Mouse (Mus musculus) limb, embryonic 15.5 days (tissue): Measurements from ENCODE around the gene Tfip11. TPM values are rescaled to one million over a fixed set of nuclear protein-coding genes. Genes with fewer than 3 reads are reported as not detected.
"Not testable (repeated sequence)": the region's sequence is repeated elsewhere in the genome, so short reads cannot be mapped to it uniquely, and the experiment has no call there.

Experiments used
- ATAC-seq: fragments of 200-750 bp; cut with Nextera tagmentation; 2 replicates; pipeline ENCODE4 v1.8.0; 2017; ENCODE audit warnings: low read depth, moderate TSS enrichment; ENCODE audit not compliant: insufficient number of reproducible peaks, low FRiP score, low TSS enrichment
- H3K27ac ChIP-seq: fragments of 300-500 bp; sonication (generic); 2 replicates; pipeline ENCODE4 v1.5.1; 2015; ENCODE audit warnings: moderate library complexity, mild to moderate bottlenecking, inconsistent platforms
- H3K27me3 ChIP-seq: fragments of 300-500 bp; sonication (generic); 2 replicates; pipeline ENCODE4 v1.6.1; 2015; ENCODE audit warnings: inconsistent platforms
- H3K36me3 ChIP-seq: fragments of 300-500 bp; sonication (generic); 2 replicates; pipeline ENCODE4 v1.6.1; 2015; ENCODE audit warnings: inconsistent platforms
- H3K4me1 ChIP-seq: fragments of 300-500 bp; sonication (generic); 2 replicates; pipeline ENCODE4 v1.6.1; 2015; ENCODE audit warnings: inconsistent platforms
- H3K4me2 ChIP-seq: fragments of 300-500 bp; sonication (generic); 2 replicates; pipeline ENCODE4 v1.6.1; 2015; ENCODE audit warnings: mild to moderate bottlenecking, inconsistent platforms
- H3K4me3 ChIP-seq: fragments of 300-500 bp; sonication (generic); 2 replicates; pipeline ENCODE4 v1.5.1; 2015; ENCODE audit warnings: mild to moderate bottlenecking, inconsistent platforms
- H3K9ac ChIP-seq: fragments of 300-500 bp; sonication (generic); 2 replicates; pipeline ENCODE4 v1.6.1; 2015; ENCODE audit warnings: inconsistent platforms
- H3K9me3 ChIP-seq: fragments of 300-500 bp; sonication (generic); 2 replicates; pipeline ENCODE4 v1.6.1; 2016; ENCODE audit warnings: inconsistent platforms
- WGBS: fragments of 180-500 bp; shearing (Covaris S2); methylation state at CpG from one replicate; pipeline ENCODE4 v1.1.7; 2015; 5-methylcytosine and 5-hydroxymethylcytosine counted together
- polyA plus RNA-seq: library from polyadenylated mRNA; unstranded; fragments of >200 nt; fragmentation: Nextera tagmentation; extraction: Ambion mirVana; gene quantifications from 2 replicates; pipeline ENCODE4 v1.2.1, GENCODE M21; 2015

Tfip11 gene
- polyA plus RNA-seq, 1 experiment from 2014 or later = 28.7 TPM

GRCm38 (mm10) chr5:112305842-112306241 is 20.3 kb upstream of the Tfip11 start:
- H3K27me3 ChIP-seq = no peaks in the 10 kb centered on the region
- no peaks in the 10 kb centered on the region for H3K9me3 ChIP-seq
- 0 out of 2 replicates have a peak, but pooled peaks cover 3% of the 10 kb centered on the region for H3K4me1 ChIP-seq
- no peak overlapping the region for H3K4me3 ChIP-seq
- ATAC-seq = no peak
- 86% methylated on average over 5 of the region's 5 CpGs for WGBS
- peaks cover 43% of the 10 kb centered on the region for H3K36me3 ChIP-seq
- H3K27ac ChIP-seq = no peak overlapping the region
- H3K9ac ChIP-seq = no peak overlapping the region
- H3K4me2 ChIP-seq = no peak overlapping the region

- peaks cover 76% of the 10 kb centered on the region for H3K36me3 ChIP-seq
- H3K9me3 ChIP-seq = no peaks in the 10 kb centered on the region
- H3K27me3 ChIP-seq = no peaks in the 10 kb centered on the region
- H3K9ac ChIP-seq = no peak overlapping the region
- ATAC-seq = no peak
- H3K4me2 ChIP-seq = no peak overlapping the region
- no peaks in the 10 kb centered on the region for H3K4me1 ChIP-seq
- H3K27ac ChIP-seq = no peak overlapping the region
- no peak overlapping the region for H3K4me3 ChIP-seq
- 88% methylated on average over 11 of the region's 11 CpGs for WGBS
These were observed 12.8 kb upstream of the Tfip11 start for GRCm38 (mm10) chr5:112313222-112313885.

GRCm38 (mm10) chr5:112316468-112316867 is 9.7 kb upstream of the Tfip11 start:
- 87% methylated on average over 5 of the region's 5 CpGs for WGBS
- H3K27ac ChIP-seq = no peak overlapping the region
- H3K4me3 ChIP-seq = no peak overlapping the region
- H3K4me2 ChIP-seq = no peak overlapping the region
- H3K27me3 ChIP-seq = no peaks in the 10 kb centered on the region
- H3K4me1 ChIP-seq = no peaks in the 10 kb centered on the region
- H3K9me3 ChIP-seq = no peaks in the 10 kb centered on the region
- H3K9ac ChIP-seq = no peak overlapping the region
- no peak for ATAC-seq
- peaks cover 46% of the 10 kb centered on the region for H3K36me3 ChIP-seq

GRCm38 (mm10) chr5:112317328-112317727 is 8.8 kb upstream of the Tfip11 start:
- H3K9me3 ChIP-seq = no peaks in the 10 kb centered on the region
- no peak overlapping the region for H3K9ac ChIP-seq
- 52% methylated on average over 5 of the region's 5 CpGs for WGBS
- ATAC-seq = no peak
- H3K4me3 ChIP-seq = no peak overlapping the region
- no peaks in the 10 kb centered on the region for H3K27me3 ChIP-seq
- no peak overlapping the region for H3K4me2 ChIP-seq
- no peaks in the 10 kb centered on the region for H3K4me1 ChIP-seq
- no peak overlapping the region for H3K27ac ChIP-seq
- peaks cover 40% of the 10 kb centered on the region for H3K36me3 ChIP-seq

- not testable (repeated sequence) for H3K9ac ChIP-seq, H3K4me3 ChIP-seq, H3K4me2 ChIP-seq, ATAC-seq, H3K9me3 ChIP-seq, H3K27ac ChIP-seq, H3K27me3 ChIP-seq, H3K4me1 ChIP-seq
- H3K36me3 ChIP-seq = peaks cover 21% of the 10 kb centered on the region
- 65% methylated on average over 2 of the region's 2 CpGs for WGBS
These were observed 6.8 kb upstream of the Tfip11 start for GRCm38 (mm10) chr5:112319343-112319742.

GRCm38 (mm10) chr5:112320379-112320778 is 5.8 kb upstream of the Tfip11 start:
- H3K4me2 ChIP-seq = no peak overlapping the region
- H3K9ac ChIP-seq = no peak overlapping the region
- WGBS = 76% methylated on average over 5 of the region's 5 CpGs
- H3K27me3 ChIP-seq = no peaks in the 10 kb centered on the region
- H3K4me1 ChIP-seq = peaks cover 8% of the 10 kb centered on the region
- no peak overlapping the region for H3K27ac ChIP-seq
- no peak for ATAC-seq
- H3K9me3 ChIP-seq = no peaks in the 10 kb centered on the region
- peaks cover 11% of the 10 kb centered on the region for H3K36me3 ChIP-seq
- no peak overlapping the region for H3K4me3 ChIP-seq

- Histone ChIP-seq H3K9me3 (no peaks in the 10 kb centered on the region), H3K27me3 (no peaks in the 10 kb centered on the region), H3K27ac (no peak overlapping the region), H3K4me2 (no peak overlapping the region), H3K36me3 (peaks cover 7% of the 10 kb centered on the region), H3K9ac (no peak overlapping the region), H3K4me1 (peaks cover 10% of the 10 kb centered on the region), H3K4me3 (no peak overlapping the region)
- 50% methylated on average over 6 of the region's 6 CpGs for WGBS
- no peak for ATAC-seq
These were observed 5.2 kb upstream of the Tfip11 start for GRCm38 (mm10) chr5:112320936-112321335.

GRCm38 (mm10) chr5:112321376-112321775 is 4.8 kb upstream of the Tfip11 start:
- no peak overlapping the region for H3K4me3 ChIP-seq
- no peak overlapping the region for H3K27ac ChIP-seq
- no peaks in the 10 kb centered on the region for H3K9me3 ChIP-seq
- peaks cover 10% of the 10 kb centered on the region for H3K4me1 ChIP-seq
- 76% methylated on average over 4 of the region's 4 CpGs for WGBS
- H3K27me3 ChIP-seq = no peaks in the 10 kb centered on the region
- no peak for ATAC-seq
- H3K4me2 ChIP-seq = no peak overlapping the region
- peaks cover 6% of the 10 kb centered on the region for H3K36me3 ChIP-seq
- no peak overlapping the region for H3K9ac ChIP-seq

GRCm38 (mm10) chr5:112323246-112323645 is 2.9 kb upstream of the Tfip11 start:
- WGBS = 83% methylated on average over 6 of the region's 6 CpGs
- Histone ChIP-seq H3K27me3 (no peaks in the 10 kb centered on the region), H3K4me3 (no peak overlapping the region), H3K27ac (no peak overlapping the region), H3K9ac (no peak overlapping the region), H3K4me1 (peaks cover 22% of the 10 kb centered on the region), H3K9me3 (no peaks in the 10 kb centered on the region), H3K36me3 (peaks cover 8% of the 10 kb centered on the region), H3K4me2 (no peak overlapping the region)
- ATAC-seq = no peak

GRCm38 (mm10) chr5:112324637-112325545 is 1.3 kb upstream of the Tfip11 start:
- Histone ChIP-seq H3K4me2 (peak overlapping the region; percentile 70), H3K4me1 (peaks cover 22% of the 10 kb centered on the region), H3K9ac (no peak overlapping the region), H3K4me3 (peak overlapping the region; percentile 100), H3K36me3 (peaks cover 23% of the 10 kb centered on the region), H3K27me3 (no peaks in the 10 kb centered on the region), H3K27ac (peak overlapping the region; percentile 43; the same call in 1 of the 2 replicates), H3K9me3 (no peaks in the 10 kb centered on the region)
- 21% methylated on average over 24 of the region's 24 CpGs for WGBS
- 0 out of 2 replicates have a peak, but pooled peaks have one; percentile 45 for ATAC-seq

- Histone ChIP-seq H3K9me3 (no peaks in the 10 kb centered on the region), H3K4me2 (peak overlapping the region; percentile 70), H3K27ac (peak overlapping the region; percentile 78), H3K27me3 (no peaks in the 10 kb centered on the region), H3K4me3 (peak overlapping the region; percentile 100), H3K4me1 (peaks cover 22% of the 10 kb centered on the region), H3K9ac (peak overlapping the region; percentile 88), H3K36me3 (peaks cover 39% of the 10 kb centered on the region)
- ATAC-seq = no peak
- WGBS = under 1% methylated on average over 33 of the region's 33 CpGs
These were observed 370 bp downstream of the Tfip11 start for GRCm38 (mm10) chr5:112326446-112327009.

GRCm38 (mm10) chr5:112327854-112328253 is 1.7 kb downstream of the Tfip11 start:
- Histone ChIP-seq H3K27ac (no peak overlapping the region), H3K27me3 (no peaks in the 10 kb centered on the region), H3K9me3 (no peaks in the 10 kb centered on the region), H3K36me3 (peaks cover 52% of the 10 kb centered on the region), H3K9ac (no peak overlapping the region), H3K4me3 (no peak overlapping the region), H3K4me1 (peaks cover 22% of the 10 kb centered on the region), H3K4me2 (no peak overlapping the region)
- 93% methylated on average over 15 of the region's 15 CpGs for WGBS
- ATAC-seq = no peak
